Mouse (Mus musculus): ENCODE data around the gene Myo18a.

The Myo18a gene

GRCm38 (mm10) chr11:77836751-77837150 lies 73.7 kb downstream of the Myo18a start:
- DNase-seq (ENCODE audit: low spot score in 2 of 2): no peak

GRCm38 (mm10) chr11:77837856-77838255 lies 74.8 kb downstream of the Myo18a start:
- DNase-seq (ENCODE audit: low spot score in 2 of 2): no peak

GRCm38 (mm10) chr11:77840523-77841245 lies 77.6 kb downstream of the Myo18a start:
- no peak for DNase-seq (ENCODE audit: low spot score in 2 of 2)

GRCm38 (mm10) chr11:77843068-77843905 lies 80.2 kb downstream of the Myo18a start:
- no peak for DNase-seq (ENCODE audit: low spot score in 2 of 2)

- DNase-seq (ENCODE audit: low spot score in 2 of 2): no peak
Measured at GRCm38 (mm10) chr11:77843906-77844200, 80.8 kb downstream of the Myo18a start.

GRCm38 (mm10) chr11:77847599-77848128 lies 84.6 kb downstream of the Myo18a start:
- DNase-seq (ENCODE audit: low spot score in 2 of 2): no peak

GRCm38 (mm10) chr11:77848131-77848530 lies 85.1 kb downstream of the Myo18a start:
- DNase-seq (ENCODE audit: low spot score in 2 of 2): no peak

- no peak for DNase-seq (ENCODE audit: low spot score in 2 of 2)
Measured at GRCm38 (mm10) chr11:77849151-77849550, 86.1 kb downstream of the Myo18a start.

- DNase-seq (ENCODE audit: low spot score in 2 of 2): no peak
Measured at GRCm38 (mm10) chr11:77850401-77851244, 87.6 kb downstream of the Myo18a start.

GRCm38 (mm10) chr11:77851483-77852010 lies 88.5 kb downstream of the Myo18a start:
- DNase-seq (ENCODE audit: low spot score in 2 of 2): no peak

- no peak for DNase-seq (ENCODE audit: low spot score in 2 of 2)
Measured at GRCm38 (mm10) chr11:77852195-77852594, 89.1 kb downstream of the Myo18a start.

GRCm38 (mm10) chr11:77852941-77853668 lies 90.1 kb downstream of the Myo18a start:
- DNase-seq (ENCODE audit: low spot score in 2 of 2): no peak

GRCm38 (mm10) chr11:77854641-77855040 lies 91.6 kb downstream of the Myo18a start:
- DNase-seq (ENCODE audit: low spot score in 2 of 2): no peak

- no peak for DNase-seq (ENCODE audit: low spot score in 2 of 2)
Measured at GRCm38 (mm10) chr11:77855396-77855795, 92.3 kb downstream of the Myo18a start.

- DNase-seq (ENCODE audit: low spot score in 2 of 2): no peak
Measured at GRCm38 (mm10) chr11:77857089-77857488, 94.0 kb downstream of the Myo18a start.

- DNase-seq (ENCODE audit: low spot score in 2 of 2): no peak
Measured at GRCm38 (mm10) chr11:77858589-77858988, 95.5 kb downstream of the Myo18a start.

GRCm38 (mm10) chr11:77860947-77861346 lies 97.9 kb downstream of the Myo18a start:
- DNase-seq (ENCODE audit: low spot score in 2 of 2): no peak

- DNase-seq (ENCODE audit: low spot score in 2 of 2): no peak
Measured at GRCm38 (mm10) chr11:77862887-77863286, 99.8 kb downstream of the Myo18a start.

- DNase-seq (ENCODE audit: low spot score in 2 of 2): no peak
Measured at GRCm38 (mm10) chr11:77864771-77865170, 101.7 kb downstream of the Myo18a start.

GRCm38 (mm10) chr11:77867419-77868083 lies 104.5 kb downstream of the Myo18a start:
- no peak for DNase-seq (ENCODE audit: low spot score in 2 of 2)
